Mouse (Mus musculus) fat pad, adult 2 months (tissue): Measurements from ENCODE around the gene Kcnmb3.

Experiments used
- DNase-seq: peaks from one replicate; pipeline ENCODE4 v3.0.0-alpha.2; 2011; ENCODE audit warnings: low read depth, low spot score; ENCODE audit errors: extremely low read depth

Gene Kcnmb3

GRCm38 (mm10) chr3:32492097-32493090, at the start of gene Kcnmb3:
Kcnmb3 (minus strand) TSS chr3:32492231.
- no peak for DNase-seq

GRCm38 (mm10) chr3:32538091-32538490, 46.1 kb upstream of the Kcnmb3 start:
- DNase-seq, result no peak

GRCm38 (mm10) chr3:32537556-32537955, 45.5 kb upstream of the Kcnmb3 start:
- DNase-seq, result no peak

- no peak for DNase-seq
These were observed 43.7 kb upstream of the Kcnmb3 start for GRCm38 (mm10) chr3:32535692-32536091.

GRCm38 (mm10) chr3:32530041-32530440, 38.0 kb upstream of the Kcnmb3 start:
- DNase-seq, result no peak

- DNase-seq, result peak; percentile 73
These were observed 37.4 kb upstream of the Kcnmb3 start, which contains the start of gene Mfn1 for GRCm38 (mm10) chr3:32529303-32529898. Mfn1 (plus strand) TSS chr3:32529465.

- DNase-seq, result no peak
These were observed 35.1 kb upstream of the Kcnmb3 start for GRCm38 (mm10) chr3:32527181-32527580.

- no peak for DNase-seq
These were observed 21.5 kb upstream of the Kcnmb3 start for GRCm38 (mm10) chr3:32513528-32513927.

- no peak for DNase-seq
These were observed 20.8 kb upstream of the Kcnmb3 start for GRCm38 (mm10) chr3:32512686-32513284.

- DNase-seq, result no peak
These were observed 19.1 kb upstream of the Kcnmb3 start for GRCm38 (mm10) chr3:32511191-32511550.

- DNase-seq, result no peak
These were observed 18.6 kb upstream of the Kcnmb3 start for GRCm38 (mm10) chr3:32510375-32511190.

GRCm38 (mm10) chr3:32509496-32510374, 17.7 kb upstream of the Kcnmb3 start, which contains the start of gene Zfp639:
Zfp639 (plus strand) TSS chr3:32510259.
- DNase-seq, result no peak

- no peak for DNase-seq
These were observed 16.8 kb upstream of the Kcnmb3 start for GRCm38 (mm10) chr3:32508666-32509324.

- DNase-seq, result no peak
These were observed 14.6 kb upstream of the Kcnmb3 start for GRCm38 (mm10) chr3:32506366-32507225.

- DNase-seq, result no peak
These were observed 13.8 kb upstream of the Kcnmb3 start for GRCm38 (mm10) chr3:32505841-32506240.

- no peak for DNase-seq
These were observed 8.3 kb upstream of the Kcnmb3 start for GRCm38 (mm10) chr3:32500346-32500745.

- DNase-seq, result no peak
These were observed 4.7 kb upstream of the Kcnmb3 start for GRCm38 (mm10) chr3:32496711-32497070.
